Mouse (Mus musculus) neural tube, embryonic 15.5 days (tissue): ENCODE results near the gene Stim1. TPM values are rescaled to one million over a fixed set of nuclear protein-coding genes. Genes with fewer than 3 reads are reported as not detected.
"Not testable (repeated sequence)": the region's sequence is repeated elsewhere in the genome, so short reads cannot be mapped to it uniquely, and the experiment has no call there.

Experiments
- ATAC-seq: fragments of 200-750 bp; cut with Nextera tagmentation; 2 replicates; pipeline ENCODE4 v1.8.0; 2017; ENCODE audit warnings: mild to moderate bottlenecking, moderate TSS enrichment, moderate library complexity; ENCODE audit not compliant: low FRiP score
- H3K27ac ChIP-seq: fragments of 300-500 bp; sonication (generic); replicated peaks from 2 replicates; pipeline ENCODE4 v1.5.1; 2015; ENCODE audit warnings: mild to moderate bottlenecking, inconsistent platforms
- H3K27me3 ChIP-seq: fragments of 300-500 bp; sonication (generic); replicated peaks from 2 replicates; pipeline ENCODE4 v1.6.1; 2015; ENCODE audit warnings: inconsistent platforms
- H3K36me3 ChIP-seq: fragments of 300-500 bp; sonication (generic); 2 replicates; pipeline ENCODE4 v1.6.1; 2015; ENCODE audit warnings: inconsistent platforms
- H3K4me1 ChIP-seq: fragments of 300-500 bp; sonication (generic); 2 replicates; pipeline ENCODE4 v1.6.1; 2015; ENCODE audit warnings: inconsistent platforms
- H3K4me2 ChIP-seq: fragments of 300-500 bp; sonication (generic); 2 replicates; pipeline ENCODE4 v1.6.1; 2015; ENCODE audit warnings: inconsistent platforms, mild to moderate bottlenecking, moderate library complexity
- H3K4me3 ChIP-seq: fragments of 300-500 bp; sonication (generic); replicated peaks from 2 replicates; pipeline ENCODE4 v1.5.1; 2015; ENCODE audit warnings: mild to moderate bottlenecking, inconsistent platforms
- H3K9ac ChIP-seq: fragments of 300-500 bp; sonication (generic); replicated peaks from 2 replicates; pipeline ENCODE4 v1.6.1; 2015; ENCODE audit warnings: mild to moderate bottlenecking, inconsistent platforms
- H3K9me3 ChIP-seq: fragments of 300-500 bp; sonication (generic); replicated peaks from 2 replicates; pipeline ENCODE4 v1.6.1; 2016; ENCODE audit warnings: inconsistent platforms
- WGBS: fragments of 180-500 bp; shearing (Covaris S2); methylation state at CpG from one replicate; pipeline ENCODE4 v1.1.7; 2015; ENCODE audit warnings: mixed read lengths; 5-methylcytosine and 5-hydroxymethylcytosine counted together
- polyA plus RNA-seq: library from polyadenylated mRNA; unstranded; fragments of >200 nt; fragmentation: Nextera tagmentation; extraction: Ambion mirVana; gene quantifications from 2 replicates; pipeline ENCODE4 v1.2.1, GENCODE M21; 2015

Stim1 gene
- polyA plus RNA-seq, 1 experiment from 2014 or later, result 13.2 TPM

GRCm38 (mm10) chr7:102477377-102477776, 209.8 kb downstream of the Stim1 start:
- no peak for ATAC-seq
- Histone ChIP-seq H3K4me3 (no peak overlapping the region), H3K36me3 (no peaks in the 10 kb centered on the region), H3K4me2 (no peak overlapping the region), H3K27ac (no peak overlapping the region), H3K27me3 (no peaks in the 10 kb centered on the region), H3K9ac (no peak overlapping the region), H3K4me1 (no peaks in the 10 kb centered on the region), H3K9me3 (no peaks in the 10 kb centered on the region)
- WGBS, result 80% methylated on average over 11 of the region's 11 CpGs

- H3K4me3 ChIP-seq, result no peak overlapping the region
- no peaks in the 10 kb centered on the region for H3K36me3 ChIP-seq
- H3K4me2 ChIP-seq, result no peak overlapping the region
- H3K27me3 ChIP-seq, result no peaks in the 10 kb centered on the region
- no peaks in the 10 kb centered on the region for H3K4me1 ChIP-seq
- WGBS, result 87% methylated on average over 4 of the region's 4 CpGs
- no peak overlapping the region for H3K27ac ChIP-seq
- no peak for ATAC-seq
- no peak overlapping the region for H3K9ac ChIP-seq
- H3K9me3 ChIP-seq, result no peaks in the 10 kb centered on the region
Observed at GRCm38 (mm10) chr7:102478425-102478824, 210.8 kb downstream of the Stim1 start.

- H3K4me2 ChIP-seq, result no peak overlapping the region
- H3K4me1 ChIP-seq, result no peaks in the 10 kb centered on the region
- ATAC-seq, result no peak
- H3K27me3 ChIP-seq, result no peaks in the 10 kb centered on the region
- H3K27ac ChIP-seq, result no peak overlapping the region
- H3K9ac ChIP-seq, result no peak overlapping the region
- no peaks in the 10 kb centered on the region for H3K9me3 ChIP-seq
- WGBS, result 74% methylated on average over 3 of the region's 3 CpGs
- no peak overlapping the region for H3K4me3 ChIP-seq
- H3K36me3 ChIP-seq, result no peaks in the 10 kb centered on the region
Observed at GRCm38 (mm10) chr7:102478926-102479325, 211.3 kb downstream of the Stim1 start.

- Histone ChIP-seq H3K27ac (no peak overlapping the region), H3K36me3 (no peaks in the 10 kb centered on the region), H3K4me1 (no peaks in the 10 kb centered on the region), H3K27me3 (no peaks in the 10 kb centered on the region), H3K4me3 (no peak overlapping the region), H3K9ac (no peak overlapping the region), H3K4me2 (no peak overlapping the region), H3K9me3 (no peaks in the 10 kb centered on the region)
- ATAC-seq, result no peak
- WGBS, result 73% methylated on average over 5 of the region's 5 CpGs
Observed at GRCm38 (mm10) chr7:102479368-102480078, 211.9 kb downstream of the Stim1 start.

DNA sequence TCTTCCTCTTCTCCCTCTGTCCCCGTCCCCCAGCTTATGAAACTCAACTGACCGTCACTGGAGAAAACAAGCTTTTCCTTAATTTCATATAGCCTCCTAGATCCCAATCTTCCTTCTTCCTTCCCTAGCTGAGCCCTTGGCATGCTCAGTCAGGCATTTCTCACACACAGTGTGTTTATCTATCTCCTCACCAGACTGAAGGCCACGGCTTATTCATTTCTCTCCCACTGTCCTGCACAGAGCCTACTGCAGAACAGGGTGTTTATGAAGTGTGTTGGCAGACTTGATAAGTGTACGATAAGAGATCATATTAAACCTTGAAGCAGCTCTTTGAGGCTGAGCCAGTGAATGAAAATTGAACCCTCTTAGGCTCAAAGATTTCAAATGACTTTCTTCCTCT, 213.2 kb downstream of the Stim1 start:
- no peaks in the 10 kb centered on the region for H3K9me3 ChIP-seq
- no peaks in the 10 kb centered on the region for H3K4me1 ChIP-seq
- no peaks in the 10 kb centered on the region for H3K27me3 ChIP-seq
- no peak overlapping the region for H3K9ac ChIP-seq
- ATAC-seq, result no peak
- H3K27ac ChIP-seq, result no peak overlapping the region
- WGBS, result 91% methylated on average over 4 of the region's 4 CpGs
- no peak overlapping the region for H3K4me2 ChIP-seq
- H3K36me3 ChIP-seq, result no peaks in the 10 kb centered on the region
- no peak overlapping the region for H3K4me3 ChIP-seq

GRCm38 (mm10) chr7:102481579-102481978, 214.0 kb downstream of the Stim1 start, which contains the start of gene Olfr543:
Olfr543 (minus strand) TSS chr7:102481679.
- WGBS, result 95% methylated on average over 4 of the region's 4 CpGs

DNA sequence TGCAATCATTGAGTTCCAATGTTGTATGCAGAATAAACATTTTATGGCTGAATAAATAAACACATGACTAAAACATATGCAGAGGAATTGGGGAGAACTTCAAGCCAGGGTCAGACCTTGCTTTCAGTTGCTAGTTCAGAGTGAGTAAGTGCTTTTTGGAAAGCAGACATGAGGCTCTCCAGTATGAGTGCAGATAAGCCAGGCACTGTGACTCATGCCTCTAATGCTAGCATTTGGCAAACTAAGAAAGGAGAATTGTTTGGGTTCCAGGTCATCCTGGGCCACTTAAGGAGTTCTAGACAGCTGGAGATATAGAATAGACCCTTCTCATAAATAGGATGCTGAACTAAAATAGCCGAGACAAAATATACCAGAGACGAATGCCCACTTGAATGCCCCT, 216.1 kb downstream of the Stim1 start:
- 92% methylated on average over 2 of the region's 2 CpGs for WGBS

More at GRCm38 (mm10) chr7:102481579-102481978, 214.0 kb downstream of the Stim1 start, which contains the start of gene Olfr543:
- Histone ChIP-seq H3K4me1 (no peaks in the 10 kb centered on the region), H3K9me3 (no peaks in the 10 kb centered on the region), H3K36me3 (no peaks in the 10 kb centered on the region), H3K27me3 (no peaks in the 10 kb centered on the region), H3K4me3 (no peak within 1 kb of the TSS), H3K9ac (no peak within 1 kb of the TSS), H3K27ac (no peak within 1 kb of the TSS), H3K4me2 (no peak within 1 kb of the TSS)
- no peak for ATAC-seq

GRCm38 (mm10) chr7:102484766-102485165, 217.2 kb downstream of the Stim1 start:
- not testable (repeated sequence) for ATAC-seq, H3K4me1 ChIP-seq, H3K4me2 ChIP-seq, H3K36me3 ChIP-seq, H3K4me3 ChIP-seq, H3K27ac ChIP-seq, H3K9me3 ChIP-seq, H3K27me3 ChIP-seq, H3K9ac ChIP-seq
- WGBS, result 73% methylated on average over 8 of the region's 8 CpGs

More for the DNA sequence above, 216.1 kb downstream of the Stim1 start:
- no peak overlapping the region for H3K4me2 ChIP-seq
- H3K9ac ChIP-seq, result no peak overlapping the region
- no peaks in the 10 kb centered on the region for H3K36me3 ChIP-seq
- no peaks in the 10 kb centered on the region for H3K4me1 ChIP-seq
- no peak overlapping the region for H3K4me3 ChIP-seq
- no peak overlapping the region for H3K27ac ChIP-seq
- no peaks in the 10 kb centered on the region for H3K9me3 ChIP-seq
- no peak for ATAC-seq
- H3K27me3 ChIP-seq, result no peaks in the 10 kb centered on the region

GRCm38 (mm10) chr7:102486105-102486504, 218.5 kb downstream of the Stim1 start:
- no peak overlapping the region for H3K4me2 ChIP-seq
- no peak overlapping the region for H3K9ac ChIP-seq
- no peaks in the 10 kb centered on the region for H3K4me1 ChIP-seq
- no peaks in the 10 kb centered on the region for H3K27me3 ChIP-seq
- ATAC-seq, result no peak
- H3K9me3 ChIP-seq, result no peaks in the 10 kb centered on the region
- no peaks in the 10 kb centered on the region for H3K36me3 ChIP-seq
- H3K4me3 ChIP-seq, result no peak overlapping the region
- 81% methylated on average over 1 of the region's 1 CpGs for WGBS
- H3K27ac ChIP-seq, result no peak overlapping the region

Other genes with a start within 250 kb of the Stim1 start
- gene Il18bp, start 249.1 kb upstream of the Stim1 start, polyA plus RNA-seq, result 3.8 and 5.1 TPM in 2 replicates
- 33.0 and 33.5 TPM in 2 replicates for gene Rnf121, start 202.3 kb upstream of the Stim1 start, polyA plus RNA-seq
- 27.0 and 30.6 TPM in 2 replicates for gene Xndc1, start 202.3 kb upstream of the Stim1 start, polyA plus RNA-seq
- 0.86 and 1.1 TPM in 2 replicates for gene Xntrpc, start 202.1 kb upstream of the Stim1 start, polyA plus RNA-seq
- 0.24 TPM in 1 of 2 replicates, not detected in the other for gene Trpc2, start 184.7 kb upstream of the Stim1 start, polyA plus RNA-seq
- 1.5 and 2.5 TPM in 2 replicates for gene Art1, start 166.1 kb upstream of the Stim1 start, polyA plus RNA-seq
- gene Art5, start 158.3 kb upstream of the Stim1 start, polyA plus RNA-seq, result 0.23 and 0.52 TPM in 2 replicates
- not detected in 2 replicates for gene Chrna10, start 151.0 kb upstream of the Stim1 start, polyA plus RNA-seq
- gene Nup98, start 57.6 kb upstream of the Stim1 start, polyA plus RNA-seq, result 18.1 and 21.2 TPM in 2 replicates
- 57.0 and 62.9 TPM in 2 replicates for gene Pgap2, start 57.6 kb upstream of the Stim1 start, polyA plus RNA-seq
- 18.4 and 37.9 TPM in 2 replicates for gene Rhog, start 11.8 kb upstream of the Stim1 start, polyA plus RNA-seq
- gene Rrm1, start 173.9 kb downstream of the Stim1 start, polyA plus RNA-seq, result 38.0 and 65.1 TPM in 2 replicates
- 0.36 and 0.56 TPM in 2 replicates for gene Olfr543, start 213.9 kb downstream of the Stim1 start, polyA plus RNA-seq
- gene Olfr544, start 220.5 kb downstream of the Stim1 start, polyA plus RNA-seq, result 0.14 and 0.18 TPM in 2 replicates
- 0.33 and 0.41 TPM in 2 replicates for gene Olfr545, start 231.8 kb downstream of the Stim1 start, polyA plus RNA-seq